In genomic region chr16:95845323-95845860, GRCm38 (mm10) we compare ENCODE assay signal across 13 mouse cellular contexts.
DNase-seq lines count a peak whose midpoint lies in the region; ATAC-seq lines count a peak whose summit lies in the region.
"Had no signal": no experiment of that assay in that cellular context is flagged by ENCODE, and none has a peak within 500 bp of the region (broad histone marks: within the 10 kb centered on the region; RNA-seq: fewer than 3 reads in every experiment).

No protein-coding gene starts in this region.

- no peaks in the 10 kb centered on the region for H3K36me3 ChIP-seq in hindbrain, embryonic 13.5 days
- H3K36me3 ChIP-seq in hindbrain, embryonic 11.5 days (ENCODE audit: control insufficient read depth, insufficient read depth, low read length) = no peaks in the 10 kb centered on the region
- H3K36me3 ChIP-seq in neural tube, embryonic 13.5 days = no peaks in the 10 kb centered on the region
- no peaks in the 10 kb centered on the region for H3K36me3 ChIP-seq in intestine, embryonic 15.5 days
- H3K36me3 ChIP-seq: heart, embryonic 13.5 days; liver, embryonic 12.5 days had no signal

- H3K4me1 ChIP-seq in hindbrain, embryonic 13.5 days (replicated peaks) = peaks cover 25% of the 10 kb centered on the region
- H3K4me1 ChIP-seq in hindbrain, embryonic 11.5 days (replicated peaks; ENCODE audit: control insufficient read depth, insufficient read depth, low read length) = no peaks in the 10 kb centered on the region
- peaks cover 34% of the 10 kb centered on the region for H3K4me1 ChIP-seq in neural tube, embryonic 13.5 days (replicated peaks)
- peaks cover 17% of the 10 kb centered on the region for H3K4me1 ChIP-seq in intestine, embryonic 15.5 days (replicated peaks)
- H3K4me1 ChIP-seq: liver, embryonic 12.5 days had no signal

- DNase-seq in hindbrain, embryonic 11.5 days (ENCODE audit: low spot score) = no peak
- no peak for DNase-seq in neural tube, embryonic 10.5 days (ENCODE audit: extremely low spot score, low spot score)
- peak; percentile 25 for DNase-seq in retina, embryonic 14.5 days (ENCODE audit: low spot score)
- DNase-seq in liver = no peak
- no peak for DNase-seq in embryo, embryonic 10.5 days (ENCODE audit: low spot score)
- DNase-seq: kidney, adult 11 months; thymus, postnatal 14 days had no signal

- H3K4me3 ChIP-seq in hindbrain, embryonic 13.5 days = no peak overlapping the region
- no peak overlapping the region for H3K4me3 ChIP-seq in hindbrain, embryonic 11.5 days (ENCODE audit: low read depth, low read length)
- no peak overlapping the region for H3K4me3 ChIP-seq in neural tube, embryonic 13.5 days
- no peak overlapping the region for H3K4me3 ChIP-seq in intestine, embryonic 15.5 days (replicated peaks)
- H3K4me3 ChIP-seq: gastrocnemius, adult 2 months; heart, embryonic 13.5 days; liver, embryonic 12.5 days had no signal

- H3K4me2 ChIP-seq in hindbrain, embryonic 13.5 days = no peak overlapping the region
- no peak overlapping the region for H3K4me2 ChIP-seq in hindbrain, embryonic 11.5 days (replicated peaks; ENCODE audit: low read depth, low read length)
- H3K4me2 ChIP-seq in neural tube, embryonic 13.5 days = no peak overlapping the region
- H3K4me2 ChIP-seq in intestine, embryonic 15.5 days (replicated peaks) = no peak overlapping the region
- H3K4me2 ChIP-seq: heart, embryonic 13.5 days; liver, embryonic 12.5 days had no signal

- peak overlapping the region; percentile 49; the same call in 1 of the 2 replicates for H3K27ac ChIP-seq in hindbrain, embryonic 13.5 days
- H3K27ac ChIP-seq in hindbrain, embryonic 11.5 days (ENCODE audit: low read depth, low read length) = no peak overlapping the region
- H3K27ac ChIP-seq in neural tube, embryonic 13.5 days (replicated peaks) = peak overlapping the region; percentile 62
- H3K27ac ChIP-seq in intestine, embryonic 15.5 days = no peak overlapping the region
- H3K27ac ChIP-seq: gastrocnemius, adult 2 months; heart, embryonic 13.5 days; liver, embryonic 12.5 days had no signal

- 41% methylated on average over 10 of the region's 10 CpGs for WGBS in hindbrain, embryonic 13.5 days
- 59% methylated on average over 10 of the region's 10 CpGs for WGBS in hindbrain, embryonic 11.5 days
- 23% methylated on average over 10 of the region's 10 CpGs for WGBS in neural tube, embryonic 13.5 days
- 53% methylated on average over 10 of the region's 10 CpGs for WGBS in intestine, embryonic 15.5 days

- H3K9ac ChIP-seq in hindbrain, embryonic 13.5 days = no peak overlapping the region
- H3K9ac ChIP-seq in hindbrain, embryonic 11.5 days (ENCODE audit: low read depth, low read length) = no peak overlapping the region
- H3K9ac ChIP-seq in neural tube, embryonic 13.5 days = no peak overlapping the region
- no peak overlapping the region for H3K9ac ChIP-seq in intestine, embryonic 15.5 days
- H3K9ac ChIP-seq: heart, embryonic 13.5 days; liver, embryonic 12.5 days had no signal

- no peaks in the 10 kb centered on the region for H3K9me3 ChIP-seq in hindbrain, embryonic 13.5 days
- no peaks in the 10 kb centered on the region for H3K9me3 ChIP-seq in hindbrain, embryonic 11.5 days (ENCODE audit: control insufficient read depth, low read length)
- H3K9me3 ChIP-seq in neural tube, embryonic 13.5 days = no peaks in the 10 kb centered on the region
- H3K9me3 ChIP-seq in intestine, embryonic 15.5 days = no peaks in the 10 kb centered on the region
- H3K9me3 ChIP-seq: liver, embryonic 12.5 days had no signal

- ATAC-seq in hindbrain, embryonic 13.5 days (ENCODE audit: low FRiP score) = no peak
- ATAC-seq in hindbrain, embryonic 11.5 days (ENCODE audit: low FRiP score) = no peak
- peak; percentile 79 for ATAC-seq in neural tube, embryonic 13.5 days (ENCODE audit: low read depth)
- peak; percentile 57 for ATAC-seq in intestine, embryonic 15.5 days
- ATAC-seq: liver, embryonic 12.5 days had no signal

- no peaks in the 10 kb centered on the region for H3K27me3 ChIP-seq in hindbrain, embryonic 13.5 days
- H3K27me3 ChIP-seq in hindbrain, embryonic 11.5 days (ENCODE audit: control insufficient read depth, insufficient read depth, low read length) = no peaks in the 10 kb centered on the region
- H3K27me3 ChIP-seq in neural tube, embryonic 13.5 days = no peaks in the 10 kb centered on the region
- no peaks in the 10 kb centered on the region for H3K27me3 ChIP-seq in intestine, embryonic 15.5 days (replicated peaks)
- H3K27me3 ChIP-seq: heart, embryonic 13.5 days; liver, embryonic 12.5 days had no signal

Comparison
In these comparisons a context has a peak if more than half of its experiments do, and no peak if none do; other contexts are left out.
1. H3K27ac ChIP-seq: peak in hindbrain, embryonic 13.5 days (single experiment) and neural tube, embryonic 13.5 days (single experiment); none in hindbrain, embryonic 11.5 days (single experiment) and intestine, embryonic 15.5 days (single experiment).
2. ATAC-seq: peak in neural tube, embryonic 13.5 days (single experiment) and intestine, embryonic 15.5 days (single experiment); none in hindbrain, embryonic 13.5 days (single experiment) and hindbrain, embryonic 11.5 days (single experiment).